Mouse (Mus musculus) spleen, postnatal 14 days (tissue): ENCODE data around the gene Pcmt1.

Experiments
- DNase-seq, 2 experiments: peaks; one replicate each; pipeline ENCODE4 v3.0.0; 2021 to 2022; ENCODE audit warnings: low spot score in 2 of 2

Gene Pcmt1

DNA sequence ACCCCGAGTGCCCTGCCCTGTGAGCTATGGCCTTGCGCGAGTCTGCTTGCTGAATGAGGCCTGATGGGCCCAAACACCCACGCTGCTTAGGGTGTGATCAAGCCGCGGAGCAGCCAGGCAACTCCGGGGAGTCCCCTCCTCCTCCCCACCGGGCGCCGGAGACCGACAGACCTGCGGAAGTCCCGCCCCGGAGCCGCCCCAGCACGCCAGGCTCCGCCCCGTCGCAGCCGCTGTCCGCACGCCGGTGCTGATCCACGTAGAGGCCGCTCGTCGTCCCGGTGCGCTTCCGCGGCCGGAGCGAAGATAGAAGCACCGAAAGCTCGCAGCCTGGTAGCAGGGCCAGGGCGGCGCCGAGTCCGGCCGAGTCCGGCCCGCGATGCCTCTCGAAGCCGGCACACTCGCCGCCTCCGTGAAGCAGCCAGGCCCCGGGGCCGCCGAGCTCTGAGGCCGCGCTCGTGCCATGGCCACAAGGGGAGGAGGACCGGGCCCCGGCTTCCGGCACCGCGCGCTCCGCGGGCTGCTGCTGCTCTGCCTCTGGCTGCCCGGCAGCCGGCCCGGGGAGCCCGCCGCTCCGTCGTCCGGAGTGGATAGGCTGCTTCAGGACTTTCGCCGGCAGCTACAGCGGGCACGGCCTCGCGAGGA is 91.2 kb downstream of the Pcmt1 start, which contains the start of gene Lrp11:
Lrp11 (plus strand) TSS at position 209 of the 642 bp plus-strand sequence.
- DNase-seq, result peak; percentile 80 to 90

GRCm38 (mm10) chr10:7586771-7587170 is 94.2 kb downstream of the Pcmt1 start:
- no peak for DNase-seq

- no peak for DNase-seq
Observed at GRCm38 (mm10) chr10:7582891-7583557, 97.9 kb downstream of the Pcmt1 start.

DNA sequence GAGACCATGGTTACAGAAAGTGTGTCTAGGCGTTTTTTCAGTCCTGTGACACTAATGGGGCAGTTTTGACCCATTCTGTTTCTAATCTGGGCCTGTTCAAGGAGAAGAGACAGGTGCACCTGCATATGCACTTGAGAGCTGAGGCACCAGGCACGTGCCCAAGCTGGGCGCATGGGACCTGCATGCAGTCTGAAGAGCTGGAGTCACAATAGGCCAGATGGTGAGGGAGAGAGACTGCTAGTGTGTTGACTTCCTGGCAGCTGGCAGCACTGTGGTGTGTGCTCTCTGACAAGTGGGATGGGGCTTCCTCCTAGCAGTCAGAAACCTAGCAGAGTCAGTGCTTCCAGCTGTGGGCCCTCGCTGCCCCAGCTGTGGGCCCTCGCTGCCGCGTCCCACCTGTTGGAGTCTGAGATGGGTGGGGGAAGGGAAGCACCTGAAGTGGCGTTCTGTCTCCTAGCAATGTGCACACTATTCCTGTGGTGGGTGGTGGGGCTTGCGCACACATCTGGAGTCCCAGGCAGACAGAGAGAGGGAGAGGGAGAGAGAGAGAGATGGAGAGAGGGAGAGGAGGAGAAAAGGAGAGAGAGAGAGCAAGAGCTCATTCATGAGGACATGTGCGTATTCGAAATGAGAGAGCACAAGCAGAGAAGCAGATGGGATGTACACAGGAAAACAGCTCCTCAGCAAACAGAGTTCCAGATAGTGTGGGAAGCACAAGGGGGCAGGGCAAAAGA is 98.6 kb downstream of the Pcmt1 start:
- DNase-seq, result no peak

GRCm38 (mm10) chr10:7581401-7581800 is 99.5 kb downstream of the Pcmt1 start:
- DNase-seq, result no peak
